Mouse (Mus musculus) heart, embryonic 10.5 days (tissue): Measurements from ENCODE around the gene Nrp2. TPM values are rescaled to one million over a fixed set of nuclear protein-coding genes. Genes with fewer than 3 reads are reported as not detected.

ENCODE experiments used
- DNase-seq: peaks from one replicate; pipeline ENCODE4 v3.0.0-alpha.2; 2017; ENCODE audit warnings: low spot score
- H3K27ac ChIP-seq: fragments of 300-500 bp; sonication (generic); 2 replicates; pipeline ENCODE4 v1.5.1; 2016; ENCODE audit warnings: mild to moderate bottlenecking
- H3K27me3 ChIP-seq: fragments of 300-500 bp; sonication (generic); 2 replicates; pipeline ENCODE4 v1.6.1; 2016; ENCODE audit warnings: mild to moderate bottlenecking; ENCODE audit not compliant: poor library complexity, insufficient read depth, severe bottlenecking
- H3K36me3 ChIP-seq: fragments of 300-500 bp; sonication (generic); 2 replicates; pipeline ENCODE4 v1.6.1; 2016; ENCODE audit warnings: mild to moderate bottlenecking, moderate library complexity
- H3K4me1 ChIP-seq: fragments of 300-500 bp; sonication (generic); 2 replicates; pipeline ENCODE4 v1.6.1; 2016; ENCODE audit warnings: mild to moderate bottlenecking
- H3K4me3 ChIP-seq: fragments of 300-500 bp; sonication (generic); 2 replicates; pipeline ENCODE4 v1.5.1; 2016; ENCODE audit warnings: mild to moderate bottlenecking, moderate library complexity
- H3K9me3 ChIP-seq: fragments of 300-500 bp; sonication (generic); 2 replicates; pipeline ENCODE4 v1.6.1; 2016; ENCODE audit warnings: mild to moderate bottlenecking, moderate library complexity
- WGBS: fragments of 180-500 bp; shearing (Covaris S2); methylation state at CpG from one replicate; pipeline ENCODE4 v1.1.7; 2016; 5-methylcytosine and 5-hydroxymethylcytosine counted together
- polyA plus RNA-seq: library from polyadenylated mRNA; unstranded; fragments of >200 nt; fragmentation: Nextera tagmentation; extraction: Ambion mirVana; gene quantifications from 2 replicates; pipeline ENCODE4 v1.2.1, GENCODE M21; 2016

The Nrp2 gene
- polyA plus RNA-seq, 1 experiment from 2014 or later = 18.0 TPM

GRCm38 (mm10) chr1:62752055-62752454 is 49.0 kb downstream of the Nrp2 start:
- peaks cover 9% of the 10 kb centered on the region for H3K36me3 ChIP-seq
- WGBS = 88% methylated on average over 8 of the region's 8 CpGs

GRCm38 (mm10) chr1:62752661-62753333 is 49.7 kb downstream of the Nrp2 start:
- no peaks in the 10 kb centered on the region for H3K27me3 ChIP-seq
- peaks cover 16% of the 10 kb centered on the region for H3K4me1 ChIP-seq
- peaks cover 7% of the 10 kb centered on the region for H3K36me3 ChIP-seq
- no peak for DNase-seq
- 76% methylated on average over 7 of the region's 7 CpGs for WGBS
- H3K27ac ChIP-seq = no peak overlapping the region
- no peak overlapping the region for H3K4me3 ChIP-seq
- no peaks in the 10 kb centered on the region for H3K9me3 ChIP-seq

More at GRCm38 (mm10) chr1:62752055-62752454, 49.0 kb downstream of the Nrp2 start:
- H3K4me1 ChIP-seq = peaks cover 23% of the 10 kb centered on the region
- no peak overlapping the region for H3K27ac ChIP-seq
- no peaks in the 10 kb centered on the region for H3K27me3 ChIP-seq
- H3K4me3 ChIP-seq = no peak overlapping the region
- no peak for DNase-seq
- no peaks in the 10 kb centered on the region for H3K9me3 ChIP-seq

- WGBS = 67% methylated on average over 8 of the region's 8 CpGs
- H3K9me3 ChIP-seq = no peaks in the 10 kb centered on the region
- H3K27ac ChIP-seq = no peak overlapping the region
- no peaks in the 10 kb centered on the region for H3K27me3 ChIP-seq
- no peak overlapping the region for H3K4me3 ChIP-seq
- DNase-seq = no peak
- H3K4me1 ChIP-seq = peaks cover 11% of the 10 kb centered on the region
- peaks cover 4% of the 10 kb centered on the region for H3K36me3 ChIP-seq
Measured at GRCm38 (mm10) chr1:62754066-62754835, 51.2 kb downstream of the Nrp2 start.

- no peaks in the 10 kb centered on the region for H3K9me3 ChIP-seq
- DNase-seq = no peak
- no peak overlapping the region for H3K27ac ChIP-seq
- H3K27me3 ChIP-seq = no peaks in the 10 kb centered on the region
- H3K36me3 ChIP-seq = peaks cover 11% of the 10 kb centered on the region
- WGBS = 41% methylated on average over 5 of the region's 5 CpGs
- H3K4me1 ChIP-seq = peaks cover 13% of the 10 kb centered on the region
- H3K4me3 ChIP-seq = no peak overlapping the region
Measured at GRCm38 (mm10) chr1:62760086-62760485, 57.0 kb downstream of the Nrp2 start.

GRCm38 (mm10) chr1:62760565-62760964 is 57.5 kb downstream of the Nrp2 start:
- Histone ChIP-seq H3K4me1 (peaks cover 18% of the 10 kb centered on the region), H3K36me3 (peaks cover 11% of the 10 kb centered on the region), H3K9me3 (no peaks in the 10 kb centered on the region), H3K27me3 (0 out of 2 replicates have a peak, but pooled peaks cover 2% of the 10 kb centered on the region), H3K27ac (no peak overlapping the region), H3K4me3 (no peak overlapping the region)
- no peak for DNase-seq
- WGBS = 70% methylated on average over 17 of the region's 17 CpGs

GRCm38 (mm10) chr1:62763779-62764178 is 60.7 kb downstream of the Nrp2 start:
- Histone ChIP-seq H3K27ac (no peak overlapping the region), H3K4me3 (no peak overlapping the region), H3K27me3 (0 out of 2 replicates have a peak, but pooled peaks cover 4% of the 10 kb centered on the region), H3K4me1 (peaks cover 23% of the 10 kb centered on the region), H3K9me3 (no peaks in the 10 kb centered on the region), H3K36me3 (peaks cover 11% of the 10 kb centered on the region)
- DNase-seq = no peak
- WGBS = 86% methylated on average over 4 of the region's 4 CpGs

GRCm38 (mm10) chr1:62765171-62765570 is 62.1 kb downstream of the Nrp2 start:
- no peak for DNase-seq
- WGBS = 53% methylated on average over 7 of the region's 7 CpGs
- Histone ChIP-seq H3K4me1 (peaks cover 15% of the 10 kb centered on the region), H3K36me3 (peaks cover 16% of the 10 kb centered on the region), H3K9me3 (no peaks in the 10 kb centered on the region), H3K4me3 (no peak overlapping the region), H3K27ac (0 out of 2 replicates have a peak overlapping the region, but pooled peaks have one; percentile 3), H3K27me3 (0 out of 2 replicates have a peak, but pooled peaks cover 4% of the 10 kb centered on the region)

GRCm38 (mm10) chr1:62766766-62767165 is 63.7 kb downstream of the Nrp2 start:
- Histone ChIP-seq H3K27ac (no peak overlapping the region), H3K36me3 (peaks cover 17% of the 10 kb centered on the region), H3K9me3 (no peaks in the 10 kb centered on the region), H3K4me1 (peaks cover 10% of the 10 kb centered on the region), H3K27me3 (0 out of 2 replicates have a peak, but pooled peaks cover 4% of the 10 kb centered on the region), H3K4me3 (no peak overlapping the region)
- DNase-seq = no peak
- 28% methylated on average over 4 of the region's 4 CpGs for WGBS

- Histone ChIP-seq H3K36me3 (peaks cover 17% of the 10 kb centered on the region), H3K27ac (no peak overlapping the region), H3K27me3 (0 out of 2 replicates have a peak, but pooled peaks cover 4% of the 10 kb centered on the region), H3K4me1 (peaks cover 10% of the 10 kb centered on the region), H3K9me3 (no peaks in the 10 kb centered on the region), H3K4me3 (no peak overlapping the region)
- DNase-seq = no peak
- 80% methylated on average over 9 of the region's 9 CpGs for WGBS
Measured at GRCm38 (mm10) chr1:62767611-62768010, 64.5 kb downstream of the Nrp2 start.

- Histone ChIP-seq H3K4me1 (peaks cover 25% of the 10 kb centered on the region), H3K27ac (no peak overlapping the region), H3K4me3 (no peak overlapping the region), H3K9me3 (no peaks in the 10 kb centered on the region), H3K36me3 (peaks cover 14% of the 10 kb centered on the region), H3K27me3 (0 out of 2 replicates have a peak, but pooled peaks cover 2% of the 10 kb centered on the region)
- DNase-seq = no peak
- WGBS = 73% methylated on average over 4 of the region's 4 CpGs
Measured at GRCm38 (mm10) chr1:62770576-62770975, 67.5 kb downstream of the Nrp2 start.

- Histone ChIP-seq H3K4me3 (no peak overlapping the region), H3K36me3 (peaks cover 14% of the 10 kb centered on the region), H3K27me3 (no peaks in the 10 kb centered on the region), H3K27ac (no peak overlapping the region), H3K4me1 (peaks cover 38% of the 10 kb centered on the region), H3K9me3 (no peaks in the 10 kb centered on the region)
- 84% methylated on average over 4 of the region's 4 CpGs for WGBS
- no peak for DNase-seq
Measured at GRCm38 (mm10) chr1:62772391-62772790, 69.3 kb downstream of the Nrp2 start.

GRCm38 (mm10) chr1:62773105-62773920 is 70.2 kb downstream of the Nrp2 start:
- Histone ChIP-seq H3K4me3 (no peak overlapping the region), H3K4me1 (peaks cover 47% of the 10 kb centered on the region), H3K27ac (0 out of 2 replicates have a peak overlapping the region, but pooled peaks have one; percentile 11), H3K27me3 (no peaks in the 10 kb centered on the region), H3K9me3 (no peaks in the 10 kb centered on the region), H3K36me3 (peaks cover 14% of the 10 kb centered on the region)
- WGBS = 67% methylated on average over 10 of the region's 10 CpGs
- DNase-seq = no peak
